Mouse (Mus musculus): ENCODE measurements around the gene Dhx15. TPM values are rescaled to one million over a fixed set of nuclear protein-coding genes. Genes with fewer than 3 reads are reported as not detected.

Gene Dhx15
- polyA plus RNA-seq, 1 experiment from 2014 or later, result 80.0 TPM

- no peak for DNase-seq (ENCODE audit: low spot score)
- Histone ChIP-seq H3K4me2 (no peak overlapping the region), H3K27ac (ENCODE audit: low read depth, low read length) (no peak overlapping the region), H3K9ac (ENCODE audit: low read depth, low read length) (no peak overlapping the region), H3K4me3 (ENCODE audit: low read depth, low read length) (no peak overlapping the region), H3K9me3 (ENCODE audit: control insufficient read depth, low read length) (no peaks in the 10 kb centered on the region), H3K36me3 (ENCODE audit: control insufficient read depth, insufficient read depth, low read length) (no peaks in the 10 kb centered on the region), H3K27me3 (replicated peaks; ENCODE audit: control insufficient read depth, insufficient read depth, low read length) (peaks cover 26% of the 10 kb centered on the region), H3K4me1 (replicated peaks; ENCODE audit: control insufficient read depth, insufficient read depth, low read length) (no peaks in the 10 kb centered on the region)
- ATAC-seq (replicated peaks; ENCODE audit: low FRiP score), result no peak
- WGBS, result 73% methylated on average over 2 of the region's 2 CpGs
Measured at GRCm38 (mm10) chr5:52119192-52119591, 71.1 kb downstream of the Dhx15 start.

DNA sequence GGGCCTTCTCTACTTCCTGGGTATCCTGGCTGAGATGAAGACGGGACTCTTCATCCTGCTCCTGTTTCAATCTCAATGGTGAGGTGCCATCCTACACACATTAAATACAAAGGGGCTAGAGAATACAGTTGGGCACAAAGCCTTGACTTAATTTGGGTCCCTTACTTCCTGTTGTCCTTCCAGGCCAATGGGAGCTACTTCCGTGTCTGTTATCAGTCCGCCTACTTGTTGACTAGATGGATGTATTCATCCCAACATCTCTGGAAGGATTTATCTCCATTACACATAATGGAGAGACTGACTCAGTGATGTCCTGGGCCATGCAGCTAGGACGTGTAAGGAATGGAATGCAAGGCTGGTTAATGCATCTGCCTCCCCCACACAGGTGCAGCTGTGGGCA, 72.5 kb downstream of the Dhx15 start:
- H3K4me1 ChIP-seq (replicated peaks; ENCODE audit: control insufficient read depth, insufficient read depth, low read length), result no peaks in the 10 kb centered on the region
- 71% methylated on average over 4 of the region's 4 CpGs for WGBS
- H3K9ac ChIP-seq (ENCODE audit: low read depth, low read length), result no peak overlapping the region
- peaks cover 39% of the 10 kb centered on the region for H3K27me3 ChIP-seq (replicated peaks; ENCODE audit: control insufficient read depth, insufficient read depth, low read length)
- no peak overlapping the region for H3K27ac ChIP-seq (ENCODE audit: low read depth, low read length)
- no peaks in the 10 kb centered on the region for H3K9me3 ChIP-seq (ENCODE audit: control insufficient read depth, low read length)
- ATAC-seq (replicated peaks; ENCODE audit: low FRiP score) (no peak), DNase-seq (ENCODE audit: low spot score) (no peak)
- no peak overlapping the region for H3K4me2 ChIP-seq
- no peak overlapping the region for H3K4me3 ChIP-seq (ENCODE audit: low read depth, low read length)
- no peaks in the 10 kb centered on the region for H3K36me3 ChIP-seq (ENCODE audit: control insufficient read depth, insufficient read depth, low read length)

- Histone ChIP-seq H3K27me3 (replicated peaks; ENCODE audit: control insufficient read depth, insufficient read depth, low read length) (peaks cover 49% of the 10 kb centered on the region), H3K27ac (ENCODE audit: low read depth, low read length) (no peak overlapping the region), H3K4me3 (ENCODE audit: low read depth, low read length) (peak overlapping the region; percentile 71), H3K9ac (ENCODE audit: low read depth, low read length) (no peak overlapping the region), H3K9me3 (ENCODE audit: control insufficient read depth, low read length) (no peaks in the 10 kb centered on the region), H3K4me2 (peak overlapping the region; percentile 97), H3K36me3 (ENCODE audit: control insufficient read depth, insufficient read depth, low read length) (no peaks in the 10 kb centered on the region), H3K4me1 (replicated peaks; ENCODE audit: control insufficient read depth, insufficient read depth, low read length) (no peaks in the 10 kb centered on the region)
- DNase-seq (ENCODE audit: low spot score) (no peak), ATAC-seq (replicated peaks; ENCODE audit: low FRiP score) (no peak)
- 7% methylated on average over 17 of the region's 17 CpGs for WGBS
Measured at GRCm38 (mm10) chr5:52116404-52116803, 73.9 kb downstream of the Dhx15 start.

DNA sequence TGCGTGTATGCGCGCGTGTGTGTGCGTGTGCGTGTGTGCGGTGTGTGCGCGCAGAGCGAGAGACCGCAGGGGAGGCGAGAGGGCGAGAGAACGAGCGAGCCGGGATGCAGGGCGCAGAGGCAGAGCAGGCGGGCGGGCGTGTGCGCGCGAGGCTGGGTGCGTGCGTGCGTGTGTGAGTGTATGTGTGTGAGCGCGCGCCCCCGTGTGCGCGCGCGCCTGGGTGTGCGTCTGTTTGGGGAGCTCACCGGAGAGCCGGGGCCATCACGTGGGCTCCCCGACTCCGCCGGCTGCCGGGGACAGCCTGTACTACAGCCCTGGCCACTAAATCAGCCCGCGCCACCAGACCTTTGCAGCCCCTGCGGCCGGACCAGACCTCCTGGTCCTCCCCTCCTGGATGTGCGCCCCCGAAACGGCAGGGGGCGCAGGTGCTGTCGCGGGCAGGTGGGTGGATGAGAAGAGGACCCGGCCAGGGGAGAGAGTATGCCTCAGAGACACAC, 74.4 kb downstream of the Dhx15 start:
- Histone ChIP-seq H3K9ac (ENCODE audit: low read depth, low read length) (0 out of 2 replicates have a peak overlapping the region, but pooled peaks have one; percentile 32), H3K27ac (ENCODE audit: low read depth, low read length) (no peak overlapping the region)

DNA sequence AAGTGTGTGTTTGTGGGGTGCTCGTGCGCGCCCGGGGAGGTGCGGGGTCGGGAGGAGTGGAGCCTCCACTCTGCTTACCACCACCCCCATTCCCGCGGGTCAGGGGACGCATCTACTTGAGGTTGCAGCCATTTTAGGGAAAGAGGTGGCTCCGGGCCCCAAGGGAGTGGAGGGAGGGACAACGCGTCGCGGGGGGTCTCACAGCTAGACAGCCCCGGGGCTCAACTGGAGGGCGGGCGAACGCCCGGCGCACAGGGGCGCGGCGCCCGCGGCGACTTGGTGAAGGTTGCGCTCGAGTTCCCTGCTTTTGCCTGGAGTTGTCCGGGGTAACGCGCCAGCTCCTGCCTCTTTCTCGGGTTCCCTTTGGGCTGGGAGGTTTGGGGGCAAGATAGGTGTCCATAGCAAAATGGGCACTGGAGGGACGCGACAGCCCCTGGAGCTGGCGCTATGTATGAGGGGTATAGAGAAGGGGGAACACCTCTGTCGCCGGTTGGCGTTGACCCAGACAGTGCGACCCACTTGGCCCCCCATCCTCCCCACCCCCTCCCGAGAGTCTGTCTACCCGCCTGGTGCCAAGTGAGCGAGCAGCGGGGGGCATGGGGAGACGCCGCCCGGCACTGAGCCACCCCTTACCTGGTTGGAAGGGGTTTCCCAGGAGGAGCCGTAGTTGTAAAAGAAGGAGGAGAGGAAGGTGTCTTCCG, 75.4 kb downstream of the Dhx15 start:
- no peaks in the 10 kb centered on the region for H3K9me3 ChIP-seq (ENCODE audit: control insufficient read depth, low read length)
- H3K9ac ChIP-seq (ENCODE audit: low read depth, low read length), result no peak overlapping the region
- no peaks in the 10 kb centered on the region for H3K36me3 ChIP-seq (ENCODE audit: control insufficient read depth, insufficient read depth, low read length)
- H3K4me2 ChIP-seq, result peak overlapping the region; percentile 97
- ATAC-seq (replicated peaks; ENCODE audit: low FRiP score), result peak; percentile 30; the same call in 1 of the 2 replicates
- peaks cover 55% of the 10 kb centered on the region for H3K27me3 ChIP-seq (replicated peaks; ENCODE audit: control insufficient read depth, insufficient read depth, low read length)
- H3K4me3 ChIP-seq (ENCODE audit: low read depth, low read length), result peak overlapping the region; percentile 71
- H3K4me1 ChIP-seq (replicated peaks; ENCODE audit: control insufficient read depth, insufficient read depth, low read length), result no peaks in the 10 kb centered on the region
- H3K27ac ChIP-seq (ENCODE audit: low read depth, low read length), result no peak overlapping the region
- peak; percentile 46 for DNase-seq (ENCODE audit: low spot score)
- WGBS, result 2% methylated on average over 48 of the region's 48 CpGs

More for the DNA sequence above, 74.4 kb downstream of the Dhx15 start:
- ATAC-seq (replicated peaks; ENCODE audit: low FRiP score) (peak; percentile 63), DNase-seq (ENCODE audit: low spot score) (peak; percentile 59)
- no peaks in the 10 kb centered on the region for H3K9me3 ChIP-seq (ENCODE audit: control insufficient read depth, low read length)
- under 1% methylated on average over 46 of the region's 53 CpGs for WGBS
- H3K4me1 ChIP-seq (replicated peaks; ENCODE audit: control insufficient read depth, insufficient read depth, low read length), result no peaks in the 10 kb centered on the region
- peak overlapping the region; percentile 97 for H3K4me2 ChIP-seq
- no peaks in the 10 kb centered on the region for H3K36me3 ChIP-seq (ENCODE audit: control insufficient read depth, insufficient read depth, low read length)
- H3K27me3 ChIP-seq (replicated peaks; ENCODE audit: control insufficient read depth, insufficient read depth, low read length), result peaks cover 51% of the 10 kb centered on the region
- peak overlapping the region; percentile 71 for H3K4me3 ChIP-seq (ENCODE audit: low read depth, low read length)

DNA sequence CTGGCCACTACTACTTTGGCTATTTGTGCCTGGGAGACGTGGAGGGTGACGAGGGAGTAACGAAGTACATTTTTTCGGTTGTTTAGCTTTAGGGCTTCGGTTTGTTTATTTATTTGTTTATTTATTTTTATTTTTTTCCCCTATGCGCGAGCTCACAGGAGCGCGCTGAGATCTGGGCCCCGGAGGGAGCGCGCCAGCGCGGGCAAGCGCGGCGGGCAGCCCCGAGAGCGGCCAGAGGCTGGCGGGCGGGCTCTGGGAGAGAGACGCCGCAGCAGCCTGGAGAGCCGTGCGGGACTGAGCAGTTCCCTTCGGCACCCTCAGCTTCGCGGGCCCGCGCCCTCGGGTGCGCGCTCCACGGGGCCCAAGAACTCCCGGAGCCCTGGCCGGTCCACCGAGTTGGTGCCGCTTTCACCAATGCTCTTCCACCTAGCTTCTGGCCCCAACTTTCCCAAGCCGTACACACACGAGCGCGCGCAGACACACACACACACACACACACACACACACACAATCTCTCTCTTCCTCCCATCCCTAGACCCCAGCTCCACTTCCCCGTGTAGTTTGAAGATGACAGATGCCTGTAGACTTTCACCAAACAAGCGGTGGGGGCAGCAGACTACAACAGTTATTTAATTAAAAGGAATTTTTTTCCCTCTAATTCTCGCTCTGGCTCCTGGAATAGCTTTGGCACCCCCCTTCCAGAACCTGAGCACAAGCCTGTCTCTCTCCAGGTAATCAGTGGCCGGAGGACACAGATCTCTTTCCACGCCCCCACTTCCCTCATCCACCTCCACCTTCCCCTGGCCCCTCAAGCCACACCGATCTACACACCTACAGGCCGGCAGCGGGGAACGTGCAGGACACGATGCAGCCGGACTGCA, 76.2 kb downstream of the Dhx15 start:
- Histone ChIP-seq H3K4me2 (peak overlapping the region; percentile 97), H3K4me3 (ENCODE audit: low read depth, low read length) (peak overlapping the region; percentile 71), H3K27me3 (replicated peaks; ENCODE audit: control insufficient read depth, insufficient read depth, low read length) (peaks cover 57% of the 10 kb centered on the region), H3K4me1 (replicated peaks; ENCODE audit: control insufficient read depth, insufficient read depth, low read length) (no peaks in the 10 kb centered on the region), H3K27ac (ENCODE audit: low read depth, low read length) (no peak overlapping the region), H3K36me3 (ENCODE audit: control insufficient read depth, insufficient read depth, low read length) (no peaks in the 10 kb centered on the region), H3K9ac (ENCODE audit: low read depth, low read length) (peak overlapping the region; percentile 8; the same call in 1 of the 2 replicates), H3K9me3 (ENCODE audit: control insufficient read depth, low read length) (no peaks in the 10 kb centered on the region)
- ATAC-seq (replicated peaks; ENCODE audit: low FRiP score) (0 out of 2 replicates have a peak, but pooled peaks have one; percentile 15), DNase-seq (ENCODE audit: low spot score) (peak; percentile 38)
- under 1% methylated on average over 54 of the region's 54 CpGs for WGBS

DNA sequence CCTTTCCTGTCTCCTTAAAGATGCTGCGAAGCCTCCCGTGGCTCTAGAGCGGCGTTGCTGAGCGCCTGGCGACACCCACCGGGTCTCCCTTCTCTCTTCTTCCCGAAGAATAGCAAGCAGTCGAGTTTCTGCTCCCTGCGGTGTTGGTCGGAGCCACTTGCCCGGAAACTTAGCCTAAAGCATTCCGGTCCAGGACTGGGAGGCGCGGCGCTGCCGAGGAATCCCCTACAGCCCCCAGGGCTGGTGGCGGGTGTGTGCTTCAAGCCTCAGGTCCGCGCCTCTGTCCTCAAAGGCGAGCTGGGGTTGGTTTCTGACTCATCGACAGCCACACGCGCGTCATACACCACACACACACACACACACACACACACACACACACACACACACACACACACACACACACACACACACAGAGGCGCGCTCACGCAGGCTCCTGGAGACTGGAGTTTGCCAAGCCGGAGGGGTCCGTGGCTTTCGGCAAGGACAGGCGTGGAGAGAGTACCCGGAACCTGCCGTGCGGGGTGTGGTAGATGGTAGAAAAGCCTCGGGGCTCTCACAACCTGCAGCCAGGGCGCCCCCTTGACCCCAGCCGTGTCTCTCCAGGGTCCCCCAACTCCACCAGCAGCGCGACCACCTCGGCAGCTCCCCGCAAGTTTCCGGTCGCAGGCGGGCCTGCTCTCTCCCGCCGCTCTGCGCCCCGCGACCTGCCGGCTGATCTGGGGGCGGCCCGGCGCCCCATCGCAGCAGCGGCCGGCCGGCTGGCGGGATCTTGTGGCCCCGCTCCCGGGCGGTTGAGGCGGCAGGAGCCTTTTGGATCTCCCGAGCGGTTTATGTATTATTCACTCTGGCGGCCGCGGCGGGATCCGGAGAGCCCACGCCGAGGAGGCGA, 77.1 kb downstream of the Dhx15 start:
- under 1% methylated on average over 69 of the region's 73 CpGs for WGBS
- no peak for ATAC-seq (replicated peaks; ENCODE audit: low FRiP score)
- DNase-seq (ENCODE audit: low spot score), result peak; percentile 49
- Histone ChIP-seq H3K4me3 (ENCODE audit: low read depth, low read length) (peak overlapping the region; percentile 71), H3K9me3 (ENCODE audit: control insufficient read depth, low read length) (no peaks in the 10 kb centered on the region), H3K4me1 (replicated peaks; ENCODE audit: control insufficient read depth, insufficient read depth, low read length) (no peaks in the 10 kb centered on the region), H3K4me2 (peak overlapping the region; percentile 97), H3K36me3 (ENCODE audit: control insufficient read depth, insufficient read depth, low read length) (no peaks in the 10 kb centered on the region), H3K27me3 (replicated peaks; ENCODE audit: control insufficient read depth, insufficient read depth, low read length) (peaks cover 57% of the 10 kb centered on the region), H3K9ac (ENCODE audit: low read depth, low read length) (peak overlapping the region; percentile 8; the same call in 1 of the 2 replicates), H3K27ac (ENCODE audit: low read depth, low read length) (no peak overlapping the region)

GRCm38 (mm10) chr5:52112191-52112760, 78.0 kb downstream of the Dhx15 start:
- no peaks in the 10 kb centered on the region for H3K4me1 ChIP-seq (replicated peaks; ENCODE audit: control insufficient read depth, insufficient read depth, low read length)
- H3K27me3 ChIP-seq (replicated peaks; ENCODE audit: control insufficient read depth, insufficient read depth, low read length), result peaks cover 57% of the 10 kb centered on the region
- no peak overlapping the region; the same call in 1 of the 2 replicates for H3K4me3 ChIP-seq (ENCODE audit: low read depth, low read length)

More at GRCm38 (mm10) chr5:52112191-52112760, 78.0 kb downstream of the Dhx15 start:
- DNase-seq (ENCODE audit: low spot score) (peak; percentile 36), ATAC-seq (replicated peaks; ENCODE audit: low FRiP score) (no peak)
- H3K27ac ChIP-seq (ENCODE audit: low read depth, low read length), result no peak overlapping the region
- WGBS, result 3% methylated on average over 16 of the region's 16 CpGs
- no peaks in the 10 kb centered on the region for H3K36me3 ChIP-seq (ENCODE audit: control insufficient read depth, insufficient read depth, low read length)
- H3K9me3 ChIP-seq (ENCODE audit: control insufficient read depth, low read length), result no peaks in the 10 kb centered on the region
- H3K9ac ChIP-seq (ENCODE audit: low read depth, low read length), result no peak overlapping the region
- peak overlapping the region; percentile 97 for H3K4me2 ChIP-seq
